Mouse (Mus musculus): Measurements from ENCODE around the gene Tsnaxip1. TPM values are rescaled to one million over a fixed set of nuclear protein-coding genes. Genes with fewer than 3 reads are reported as not detected.

The Tsnaxip1 gene
- polyA plus RNA-seq, 1 experiment from 2014 or later, result not detected

GRCm38 (mm10) chr8:105874301-105874700 lies 46.8 kb downstream of the Tsnaxip1 start:
- Histone ChIP-seq H3K4me3 (replicated peaks) (no peak overlapping the region), H3K9me3 (no peaks in the 10 kb centered on the region), H3K4me2 (no peak overlapping the region), H3K27ac (no peak overlapping the region), H3K9ac (no peak overlapping the region), H3K4me1 (no peaks in the 10 kb centered on the region), H3K27me3 (replicated peaks) (no peaks in the 10 kb centered on the region), H3K36me3 (peaks cover 44% of the 10 kb centered on the region)
- ATAC-seq (ENCODE audit: insufficient read depth, low FRiP score, low read depth), result no peak
- 83% methylated on average over 6 of the region's 6 CpGs for WGBS

- no peak within 1 kb of the TSS for H3K27ac ChIP-seq
These were observed 53.4 kb downstream of the Tsnaxip1 start, which contains the start of gene Edc4 for GRCm38 (mm10) chr8:105880754-105881520. Edc4 (plus strand) TSS chr8:105880881.

GRCm38 (mm10) chr8:105889756-105890465 lies 62.4 kb downstream of the Tsnaxip1 start:
- Histone ChIP-seq H3K36me3 (peaks cover 72% of the 10 kb centered on the region), H3K4me3 (replicated peaks) (no peak overlapping the region), H3K27ac (no peak overlapping the region), H3K9ac (no peak overlapping the region), H3K4me2 (no peak overlapping the region), H3K4me1 (peaks cover 4% of the 10 kb centered on the region; the same call in 1 of the 2 replicates), H3K27me3 (replicated peaks) (no peaks in the 10 kb centered on the region), H3K9me3 (no peaks in the 10 kb centered on the region)
- 94% methylated on average over 12 of the region's 12 CpGs for WGBS
- ATAC-seq (ENCODE audit: insufficient read depth, low FRiP score, low read depth), result no peak

More at GRCm38 (mm10) chr8:105880754-105881520, 53.4 kb downstream of the Tsnaxip1 start, which contains the start of gene Edc4:
- peak within 1 kb of the TSS; percentile 91 for H3K4me3 ChIP-seq (replicated peaks)
- no peaks in the 10 kb centered on the region for H3K27me3 ChIP-seq (replicated peaks)
- H3K4me2 ChIP-seq, result peak within 1 kb of the TSS; percentile 86
- H3K4me1 ChIP-seq, result peaks cover 21% of the 10 kb centered on the region
- peak within 1 kb of the TSS; percentile 90 for H3K9ac ChIP-seq
- WGBS, result under 1% methylated on average over 45 of the region's 45 CpGs
- peak; percentile 91 for ATAC-seq (ENCODE audit: insufficient read depth, low FRiP score, low read depth)
- H3K9me3 ChIP-seq, result no peaks in the 10 kb centered on the region
- H3K36me3 ChIP-seq, result peaks cover 42% of the 10 kb centered on the region

- WGBS, result 95% methylated on average over 6 of the region's 6 CpGs
- H3K4me3 ChIP-seq (replicated peaks), result no peak overlapping the region
- H3K9me3 ChIP-seq, result no peaks in the 10 kb centered on the region
- H3K4me2 ChIP-seq, result no peak overlapping the region
- H3K9ac ChIP-seq, result no peak overlapping the region
- no peak overlapping the region for H3K27ac ChIP-seq
- peaks cover 4% of the 10 kb centered on the region; the same call in 1 of the 2 replicates for H3K4me1 ChIP-seq
- peaks cover 67% of the 10 kb centered on the region for H3K36me3 ChIP-seq
- no peak for ATAC-seq (ENCODE audit: insufficient read depth, low FRiP score, low read depth)
- H3K27me3 ChIP-seq (replicated peaks), result no peaks in the 10 kb centered on the region
These were observed 63.3 kb downstream of the Tsnaxip1 start for GRCm38 (mm10) chr8:105890870-105891269.

GRCm38 (mm10) chr8:105892432-105892831 lies 64.9 kb downstream of the Tsnaxip1 start:
- Histone ChIP-seq H3K27ac (no peak overlapping the region), H3K4me3 (replicated peaks) (no peak overlapping the region), H3K36me3 (peaks cover 51% of the 10 kb centered on the region), H3K9me3 (no peaks in the 10 kb centered on the region), H3K9ac (no peak overlapping the region), H3K4me1 (peaks cover 4% of the 10 kb centered on the region; the same call in 1 of the 2 replicates), H3K4me2 (no peak overlapping the region), H3K27me3 (replicated peaks) (no peaks in the 10 kb centered on the region)
- ATAC-seq (ENCODE audit: insufficient read depth, low FRiP score, low read depth), result 0 out of 2 replicates have a peak, but pooled peaks have one; percentile 13
- 85% methylated on average over 6 of the region's 6 CpGs for WGBS

- ATAC-seq (ENCODE audit: insufficient read depth, low FRiP score, low read depth), result peak; percentile 80; the same call in 1 of the 2 replicates
- 17% methylated on average over 11 of the region's 11 CpGs for WGBS
- no peak within 1 kb of the TSS for H3K27ac ChIP-seq
These were observed 65.8 kb downstream of the Tsnaxip1 start, which contains the start of gene Nrn1l for GRCm38 (mm10) chr8:105893339-105893738. Nrn1l (plus strand) TSS chr8:105893567.

More at GRCm38 (mm10) chr8:105893339-105893738, 65.8 kb downstream of the Tsnaxip1 start, which contains the start of gene Nrn1l:
- H3K9me3 ChIP-seq, result no peaks in the 10 kb centered on the region
- H3K4me3 ChIP-seq (replicated peaks), result no peak within 1 kb of the TSS
- H3K36me3 ChIP-seq, result peaks cover 42% of the 10 kb centered on the region
- H3K4me1 ChIP-seq, result peaks cover 4% of the 10 kb centered on the region; the same call in 1 of the 2 replicates
- H3K4me2 ChIP-seq, result peak within 1 kb of the TSS; percentile 24; the same call in 1 of the 2 replicates
- no peak within 1 kb of the TSS for H3K9ac ChIP-seq
- no peaks in the 10 kb centered on the region for H3K27me3 ChIP-seq (replicated peaks)

Other genes with a start within 250 kb of the Tsnaxip1 start
- 21.0 and 23.4 TPM in 2 replicates for gene Ripor1, start 222.5 kb upstream of the Tsnaxip1 start, polyA plus RNA-seq (2015; fragmentation: Nextera tagmentation; extraction: Ambion mirVana)
- 109 and 112 TPM in 2 replicates for gene Ctcf, start 191.2 kb upstream of the Tsnaxip1 start, polyA plus RNA-seq (2015; fragmentation: Nextera tagmentation; extraction: Ambion mirVana)
- 0.77 and 1.1 TPM in 2 replicates for gene Agrp, start 190.3 kb upstream of the Tsnaxip1 start, polyA plus RNA-seq (2015; fragmentation: Nextera tagmentation; extraction: Ambion mirVana)
- 1.2 and 1.4 TPM in 2 replicates for gene Carmil2, start 141.5 kb upstream of the Tsnaxip1 start, polyA plus RNA-seq (2015; fragmentation: Nextera tagmentation; extraction: Ambion mirVana)
- 45.0 and 52.8 TPM in 2 replicates for gene Acd, start 126.6 kb upstream of the Tsnaxip1 start, polyA plus RNA-seq (2015; fragmentation: Nextera tagmentation; extraction: Ambion mirVana)
- gene Pard6a, start 126.6 kb upstream of the Tsnaxip1 start, polyA plus RNA-seq (2015; fragmentation: Nextera tagmentation; extraction: Ambion mirVana), result 14.9 and 15.0 TPM in 2 replicates
- gene 4933405L10Rik, start 120.1 kb upstream of the Tsnaxip1 start, polyA plus RNA-seq (2015; fragmentation: Nextera tagmentation; extraction: Ambion mirVana), result 0.19 TPM in 1 of 2 replicates, not detected in the other
- gene Enkd1, start 119.5 kb upstream of the Tsnaxip1 start, polyA plus RNA-seq (2015; fragmentation: Nextera tagmentation; extraction: Ambion mirVana), result 18.0 and 18.1 TPM in 2 replicates
- 16.0 and 16.2 TPM in 2 replicates for gene Gfod2, start 69.1 kb upstream of the Tsnaxip1 start, polyA plus RNA-seq (2015; fragmentation: Nextera tagmentation; extraction: Ambion mirVana)
- 13.1 and 13.4 TPM in 2 replicates for gene Ranbp10, start 381 bp upstream of the Tsnaxip1 start, polyA plus RNA-seq (2015; fragmentation: Nextera tagmentation; extraction: Ambion mirVana)
- 38.0 and 41.2 TPM in 2 replicates for gene Cenpt, start 25.5 kb downstream of the Tsnaxip1 start, polyA plus RNA-seq (2015; fragmentation: Nextera tagmentation; extraction: Ambion mirVana)
- 61.6 and 63.3 TPM in 2 replicates for gene Thap11, start 27.4 kb downstream of the Tsnaxip1 start, polyA plus RNA-seq (2015; fragmentation: Nextera tagmentation; extraction: Ambion mirVana)
- gene Nutf2, start 32.8 kb downstream of the Tsnaxip1 start, polyA plus RNA-seq (2015; fragmentation: Nextera tagmentation; extraction: Ambion mirVana), result 151 and 214 TPM in 2 replicates
- gene Edc4, start 53.1 kb downstream of the Tsnaxip1 start, polyA plus RNA-seq (2015; fragmentation: Nextera tagmentation; extraction: Ambion mirVana), result 35.7 and 41.9 TPM in 2 replicates
- 0.31 and 0.63 TPM in 2 replicates for gene Nrn1l, start 65.8 kb downstream of the Tsnaxip1 start, polyA plus RNA-seq (2015; fragmentation: Nextera tagmentation; extraction: Ambion mirVana)
- gene Pskh1, start 72.7 kb downstream of the Tsnaxip1 start, polyA plus RNA-seq (2015; fragmentation: Nextera tagmentation; extraction: Ambion mirVana), result 28.7 and 30.7 TPM in 2 replicates
- 1.9 and 3.8 TPM in 2 replicates for gene Ctrl, start 106.1 kb downstream of the Tsnaxip1 start, polyA plus RNA-seq (2015; fragmentation: Nextera tagmentation; extraction: Ambion mirVana)
- gene Psmb10, start 110.7 kb downstream of the Tsnaxip1 start, polyA plus RNA-seq (2015; fragmentation: Nextera tagmentation; extraction: Ambion mirVana), result 61.2 and 61.4 TPM in 2 replicates
- 2.9 and 5.8 TPM in 2 replicates for gene Lcat, start 115.7 kb downstream of the Tsnaxip1 start, polyA plus RNA-seq (2015; fragmentation: Nextera tagmentation; extraction: Ambion mirVana)
- 32.7 and 33.4 TPM in 2 replicates for gene Slc12a4, start 138.4 kb downstream of the Tsnaxip1 start, polyA plus RNA-seq (2015; fragmentation: Nextera tagmentation; extraction: Ambion mirVana)
- gene Dpep3, start 151.7 kb downstream of the Tsnaxip1 start, polyA plus RNA-seq (2015; fragmentation: Nextera tagmentation; extraction: Ambion mirVana), result not detected in 2 replicates
- 17.6 and 21.2 TPM in 2 replicates for gene Dus2, start 163.6 kb downstream of the Tsnaxip1 start, polyA plus RNA-seq (2015; fragmentation: Nextera tagmentation; extraction: Ambion mirVana)
- not detected in 2 replicates for gene Dpep2nb, start 178.2 kb downstream of the Tsnaxip1 start, polyA plus RNA-seq (2015; fragmentation: Nextera tagmentation; extraction: Ambion mirVana)
- 14.9 and 15.3 TPM in 2 replicates for gene Ddx28, start 184.2 kb downstream of the Tsnaxip1 start, polyA plus RNA-seq (2015; fragmentation: Nextera tagmentation; extraction: Ambion mirVana)
- gene Nfatc3, start 231.1 kb downstream of the Tsnaxip1 start, polyA plus RNA-seq (2015; fragmentation: Nextera tagmentation; extraction: Ambion mirVana), result 7.8 TPM in 2 replicates